Mouse (Mus musculus) stomach, embryonic 16.5 days (tissue): Measurements from ENCODE around the gene Tssc4. TPM values are rescaled to one million over a fixed set of nuclear protein-coding genes. Genes with fewer than 3 reads are reported as not detected.

Experiments used
- ATAC-seq: fragments of 200-750 bp; cut with Nextera tagmentation; 2 replicates; pipeline ENCODE4 v1.8.0; 2017; ENCODE audit warnings: moderate number of reproducible peaks, moderate TSS enrichment; ENCODE audit not compliant: insufficient read depth, low FRiP score
- H3K27ac ChIP-seq: fragments of 300-500 bp; sonication (generic); 2 replicates; pipeline ENCODE4 v1.5.1; 2014; ENCODE audit warnings: low read length
- H3K27me3 ChIP-seq: fragments of 300-500 bp; sonication (generic); 2 replicates; pipeline ENCODE4 v1.6.1; 2014; ENCODE audit warnings: low read length, control low read depth, mixed read lengths; ENCODE audit not compliant: control insufficient read depth, insufficient read depth
- H3K36me3 ChIP-seq: fragments of 300-500 bp; sonication (generic); 2 replicates; pipeline ENCODE4 v1.6.1; 2014; ENCODE audit warnings: low read length; ENCODE audit not compliant: control insufficient read depth, insufficient read depth
- H3K4me1 ChIP-seq: fragments of 300-500 bp; sonication (generic); 2 replicates; pipeline ENCODE4 v1.6.1; 2014; ENCODE audit warnings: low read length, control low read depth, mixed read lengths; ENCODE audit not compliant: control insufficient read depth, insufficient read depth
- H3K4me2 ChIP-seq: fragments of 300-500 bp; sonication (generic); 2 replicates; pipeline ENCODE4 v1.6.1; 2014; ENCODE audit warnings: low read depth, low read length, mixed read lengths
- H3K4me3 ChIP-seq: fragments of 300-500 bp; sonication (generic); replicated peaks from 2 replicates; pipeline ENCODE4 v1.5.1; 2014; ENCODE audit warnings: mild to moderate bottlenecking, low read length
- H3K9ac ChIP-seq: fragments of 300-500 bp; sonication (generic); 2 replicates; pipeline ENCODE4 v1.6.1; 2014; ENCODE audit warnings: low read length
- H3K9me3 ChIP-seq: fragments of 300-500 bp; sonication (generic); replicated peaks from 2 replicates; pipeline ENCODE4 v1.6.1; 2016; ENCODE audit warnings: low read length, control low read depth; ENCODE audit not compliant: control insufficient read depth
- WGBS: fragments of 180-500 bp; shearing (Covaris S2); extraction: QIAGEN DNeasy Blood & Tissue Kit; methylation state at CpG from one replicate; pipeline ENCODE4 v1.1.7; 2014; 5-methylcytosine and 5-hydroxymethylcytosine counted together
- polyA plus RNA-seq: library from polyadenylated mRNA; unstranded; fragments of >200 nt; fragmentation: Nextera tagmentation; extraction: Ambion mirVana; gene quantifications from 2 replicates; pipeline ENCODE4 v1.2.1, GENCODE M21; 2015

The Tssc4 gene
- polyA plus RNA-seq, 1 experiment from 2014 or later, result 75.8 TPM

DNA sequence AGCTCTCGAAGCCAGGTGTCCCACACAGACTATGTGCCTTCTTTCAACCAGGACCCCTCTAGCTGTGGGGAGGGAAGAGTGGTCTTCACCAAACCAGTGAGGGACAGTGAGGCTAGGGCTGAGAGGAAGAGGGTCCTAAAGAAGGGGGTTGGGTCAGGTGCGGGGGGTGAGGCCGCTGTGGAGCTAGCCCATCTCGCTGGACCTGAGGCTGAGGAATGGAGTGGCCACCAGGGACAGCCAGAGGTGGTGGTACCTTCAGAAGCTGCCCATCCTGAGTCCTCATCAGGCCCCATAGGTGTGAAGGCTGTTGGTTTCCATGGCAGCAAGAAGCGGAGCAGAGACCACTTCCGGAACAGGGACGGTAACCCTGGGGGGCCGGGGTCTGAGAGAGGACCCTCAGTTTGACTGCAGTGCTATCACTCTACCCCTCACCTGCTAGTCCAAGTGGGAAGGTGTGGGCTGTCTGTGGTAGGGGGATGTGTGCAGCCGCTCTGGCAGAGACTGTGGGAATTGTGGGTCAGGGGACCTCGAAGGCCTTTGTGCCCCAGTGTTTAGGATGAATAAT lies 1.5 kb downstream of the Tssc4 start:
- peak overlapping the region; percentile 95 for H3K4me2 ChIP-seq
- H3K27ac ChIP-seq, result peak overlapping the region; percentile 96; the same call in 1 of the 2 replicates
- 79% methylated on average over 10 of the region's 10 CpGs for WGBS
- no peak for ATAC-seq
- peaks cover 3% of the 10 kb centered on the region; the same call in 1 of the 2 replicates for H3K36me3 ChIP-seq
- peaks cover 18% of the 10 kb centered on the region for H3K4me1 ChIP-seq
- peak overlapping the region; percentile 86 for H3K4me3 ChIP-seq
- H3K27me3 ChIP-seq, result no peaks in the 10 kb centered on the region
- H3K9me3 ChIP-seq, result no peaks in the 10 kb centered on the region
- peak overlapping the region; percentile 93 for H3K9ac ChIP-seq

DNA sequence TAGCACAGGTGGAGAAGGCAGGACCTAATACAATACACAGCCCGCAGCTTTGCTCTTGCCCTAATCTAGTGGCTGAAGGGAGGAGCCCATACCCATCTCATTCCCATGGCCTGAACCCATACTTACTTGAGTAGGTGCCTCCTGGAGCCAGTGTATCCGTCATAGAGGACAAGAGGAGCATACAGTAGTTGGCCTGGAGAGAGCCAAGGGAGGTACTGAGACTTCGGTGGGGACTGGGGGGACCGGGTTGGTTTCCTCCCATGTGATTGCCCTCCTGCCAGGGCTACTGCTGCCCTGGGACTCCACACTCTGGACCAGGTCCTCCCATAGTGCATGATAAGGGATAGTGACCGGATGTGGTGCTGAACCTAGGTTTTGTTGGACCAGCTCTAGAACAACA lies 3.6 kb downstream of the Tssc4 start:
- no peak for ATAC-seq
- H3K27ac ChIP-seq, result no peak overlapping the region
- no peaks in the 10 kb centered on the region for H3K9me3 ChIP-seq
- 86% methylated on average over 5 of the region's 5 CpGs for WGBS
- no peak overlapping the region for H3K4me3 ChIP-seq
- no peak overlapping the region for H3K4me2 ChIP-seq
- H3K36me3 ChIP-seq, result peaks cover 3% of the 10 kb centered on the region; the same call in 1 of the 2 replicates
- no peaks in the 10 kb centered on the region for H3K27me3 ChIP-seq
- H3K4me1 ChIP-seq, result peaks cover 18% of the 10 kb centered on the region
- no peak overlapping the region for H3K9ac ChIP-seq

DNA sequence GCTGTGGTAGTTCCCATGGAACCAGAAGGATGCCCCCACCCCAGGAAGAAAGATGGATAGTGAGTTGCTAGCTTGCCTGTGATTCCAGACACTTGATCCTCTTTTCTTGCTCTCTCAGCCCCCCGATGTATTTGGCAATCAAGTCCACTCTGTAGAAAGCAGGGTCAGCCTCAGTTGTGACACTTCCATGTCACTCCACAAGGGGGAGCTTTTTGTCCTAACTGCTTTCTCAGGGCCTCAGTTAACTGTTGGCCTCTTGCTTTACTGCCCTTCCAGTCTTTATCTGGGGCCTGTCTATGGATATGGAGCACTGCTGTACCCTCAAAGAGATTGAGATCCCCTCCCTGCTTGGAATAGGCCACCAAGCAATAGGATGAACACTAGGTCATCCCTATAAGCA lies 4.0 kb downstream of the Tssc4 start:
- no peak overlapping the region for H3K27ac ChIP-seq
- H3K9me3 ChIP-seq, result no peaks in the 10 kb centered on the region
- WGBS, result 62% methylated on average over 1 of the region's 1 CpGs
- H3K27me3 ChIP-seq, result no peaks in the 10 kb centered on the region
- no peaks in the 10 kb centered on the region for H3K36me3 ChIP-seq
- peaks cover 18% of the 10 kb centered on the region for H3K4me1 ChIP-seq
- no peak overlapping the region for H3K9ac ChIP-seq
- ATAC-seq, result no peak
- H3K4me2 ChIP-seq, result no peak overlapping the region
- H3K4me3 ChIP-seq, result no peak overlapping the region

DNA sequence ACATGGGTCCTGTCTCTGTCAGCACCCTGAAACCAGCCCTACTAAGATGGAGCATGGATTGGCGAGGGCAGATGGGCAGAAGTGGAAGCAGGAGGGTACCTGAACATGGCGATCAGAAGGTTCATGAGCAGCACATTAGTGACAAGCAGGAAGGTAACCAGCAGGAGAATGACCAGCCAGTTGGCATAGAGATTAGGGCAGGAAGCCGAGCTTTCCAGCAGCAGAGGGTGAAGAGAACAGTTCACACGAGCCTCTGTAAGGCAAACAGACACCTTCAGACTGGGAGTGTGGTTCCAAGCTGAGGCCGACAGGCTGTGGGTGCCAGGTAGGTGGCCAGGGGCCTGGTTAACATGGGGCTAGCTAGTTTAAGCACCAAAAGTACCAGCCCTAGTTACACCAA lies 6.3 kb downstream of the Tssc4 start:
- no peak for ATAC-seq
- Histone ChIP-seq H3K9ac (no peak overlapping the region), H3K27ac (no peak overlapping the region), H3K4me1 (peaks cover 8% of the 10 kb centered on the region), H3K4me3 (no peak overlapping the region), H3K36me3 (no peaks in the 10 kb centered on the region), H3K9me3 (no peaks in the 10 kb centered on the region), H3K4me2 (no peak overlapping the region), H3K27me3 (no peaks in the 10 kb centered on the region)
- 64% methylated on average over 5 of the region's 5 CpGs for WGBS

DNA sequence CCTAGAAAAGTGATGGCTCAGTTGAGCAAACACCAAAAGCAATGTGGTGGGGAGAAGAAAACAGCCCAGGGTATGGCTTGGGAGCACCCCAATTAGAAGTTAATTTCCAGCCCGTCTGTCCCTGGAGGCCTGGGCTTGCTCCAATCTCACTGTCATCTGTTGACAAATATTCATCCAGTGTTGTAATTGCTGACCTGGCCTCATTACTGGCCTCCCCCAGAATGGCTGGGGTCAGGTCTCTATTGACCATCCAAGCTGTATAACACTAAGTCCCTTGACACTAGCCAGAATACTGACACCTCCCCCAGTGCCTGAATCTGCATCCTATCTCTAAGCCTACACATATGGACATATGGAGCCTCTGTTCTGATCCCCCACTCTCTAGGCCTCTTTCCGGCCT lies 8.3 kb downstream of the Tssc4 start:
- H3K36me3 ChIP-seq, result no peaks in the 10 kb centered on the region
- no peak overlapping the region for H3K4me3 ChIP-seq
- no peaks in the 10 kb centered on the region for H3K9me3 ChIP-seq
- no peaks in the 10 kb centered on the region for H3K4me1 ChIP-seq
- 87% methylated on average over 2 of the region's 2 CpGs for WGBS
- no peak overlapping the region for H3K27ac ChIP-seq
- ATAC-seq, result no peak
- H3K27me3 ChIP-seq, result no peaks in the 10 kb centered on the region
- H3K9ac ChIP-seq, result no peak overlapping the region
- H3K4me2 ChIP-seq, result no peak overlapping the region

DNA sequence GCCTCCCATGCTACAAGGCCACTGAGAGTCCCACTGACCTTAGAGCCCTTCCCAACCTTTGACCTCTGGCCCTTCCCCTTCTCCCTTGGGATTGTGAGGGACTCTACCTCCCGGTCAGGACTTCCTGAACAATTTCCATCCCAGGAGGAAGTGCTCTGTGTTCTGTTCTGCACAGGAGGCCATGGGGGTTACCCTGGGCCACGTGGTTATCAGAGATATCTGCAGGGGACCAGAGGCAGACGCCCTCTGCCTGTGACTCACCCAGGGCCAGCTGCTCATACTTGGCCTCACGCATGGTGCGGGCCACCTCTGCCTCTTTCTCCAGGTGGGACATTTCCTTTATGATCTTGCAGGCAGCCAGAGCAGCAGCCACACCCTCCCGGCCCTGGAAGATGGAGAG lies 13.0 kb downstream of the Tssc4 start:
- H3K4me3 ChIP-seq, result no peak overlapping the region
- no peaks in the 10 kb centered on the region for H3K9me3 ChIP-seq
- no peak overlapping the region for H3K4me2 ChIP-seq
- peaks cover 8% of the 10 kb centered on the region; the same call in 1 of the 2 replicates for H3K4me1 ChIP-seq
- H3K9ac ChIP-seq, result no peak overlapping the region
- 66% methylated on average over 6 of the region's 6 CpGs for WGBS
- no peak overlapping the region for H3K27ac ChIP-seq
- no peaks in the 10 kb centered on the region for H3K27me3 ChIP-seq
- no peak for ATAC-seq
- no peaks in the 10 kb centered on the region for H3K36me3 ChIP-seq

DNA sequence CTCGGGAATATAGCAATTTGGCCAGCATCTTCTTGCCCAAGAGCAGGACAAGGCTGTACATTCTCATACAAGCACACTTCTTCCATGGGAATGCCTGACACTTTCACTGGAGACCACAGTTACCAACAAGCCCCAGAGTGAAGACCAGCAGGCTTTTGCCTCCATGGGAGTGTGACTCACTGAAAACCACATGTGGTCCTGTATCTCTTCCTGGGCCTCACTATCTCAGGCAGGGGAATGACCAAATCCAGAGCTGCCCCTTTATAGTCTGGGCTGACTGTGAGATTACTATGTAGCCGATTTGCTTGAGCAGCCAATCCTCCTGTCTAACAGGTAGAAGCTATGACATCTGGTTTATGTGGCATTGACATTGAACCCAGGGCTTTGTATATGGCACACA lies 14.7 kb downstream of the Tssc4 start:
- Histone ChIP-seq H3K27ac (no peak overlapping the region), H3K9ac (no peak overlapping the region), H3K36me3 (no peaks in the 10 kb centered on the region), H3K4me1 (peaks cover 8% of the 10 kb centered on the region), H3K27me3 (no peaks in the 10 kb centered on the region), H3K4me2 (no peak overlapping the region), H3K9me3 (no peaks in the 10 kb centered on the region), H3K4me3 (no peak overlapping the region)
- 83% methylated on average over 2 of the region's 2 CpGs for WGBS
- ATAC-seq, result no peak

DNA sequence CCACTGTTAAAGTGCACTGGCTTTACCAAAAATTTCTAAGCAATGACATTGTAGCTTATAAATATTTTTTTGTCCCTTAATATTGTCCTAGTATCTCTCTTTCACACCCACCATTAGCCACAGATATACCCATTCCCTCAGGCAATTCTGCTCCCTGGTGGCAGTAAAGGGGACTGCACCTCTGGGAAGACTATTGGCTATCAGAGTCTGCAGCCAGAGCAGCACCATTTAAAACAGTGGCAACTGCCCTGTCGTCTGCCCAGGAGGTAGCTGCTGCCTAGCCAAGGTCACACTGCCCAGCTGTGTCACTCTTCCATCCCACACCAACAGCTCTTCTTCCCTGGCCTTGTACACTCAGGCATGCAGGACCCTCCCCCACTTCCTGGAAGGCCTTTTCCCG lies 17.3 kb downstream of the Tssc4 start:
- Histone ChIP-seq H3K27ac (peak overlapping the region; percentile 93), H3K4me3 (peak overlapping the region; percentile 42), H3K4me1 (peaks cover 8% of the 10 kb centered on the region), H3K9ac (peak overlapping the region; percentile 75), H3K9me3 (no peaks in the 10 kb centered on the region), H3K36me3 (no peaks in the 10 kb centered on the region), H3K4me2 (peak overlapping the region; percentile 53), H3K27me3 (no peaks in the 10 kb centered on the region)
- WGBS, result 41% methylated on average over 2 of the region's 2 CpGs
- ATAC-seq, result 0 out of 2 replicates have a peak, but pooled peaks have one; percentile 1

DNA sequence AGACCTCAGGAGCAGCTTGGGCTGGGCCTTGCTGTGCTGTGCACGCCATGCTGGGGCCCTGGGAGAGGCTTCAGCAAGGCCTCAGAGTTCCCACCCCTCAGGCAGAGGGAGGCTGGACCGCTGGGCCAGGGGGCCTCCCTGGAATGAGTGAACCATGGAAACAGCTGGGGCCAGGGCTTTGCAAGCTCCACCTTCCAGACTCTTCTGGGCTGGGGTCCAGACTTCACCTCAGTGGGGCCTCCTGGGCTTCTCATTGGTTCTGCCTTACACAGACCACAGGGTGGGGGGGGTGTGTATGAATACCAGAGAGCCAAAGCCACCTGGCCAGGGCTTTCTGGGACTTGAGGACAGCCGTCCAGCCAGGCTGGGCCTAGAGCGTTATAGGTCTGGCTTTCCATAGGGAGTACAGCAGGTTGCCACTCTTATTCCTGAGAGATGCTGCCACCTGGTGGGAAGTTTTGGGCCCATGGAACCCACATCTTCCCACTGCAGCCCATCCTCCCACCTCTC lies 18.1 kb downstream of the Tssc4 start:
- Histone ChIP-seq H3K27me3 (no peaks in the 10 kb centered on the region), H3K4me3 (peak overlapping the region; percentile 42), H3K9me3 (no peaks in the 10 kb centered on the region), H3K27ac (peak overlapping the region; percentile 93), H3K4me2 (peak overlapping the region; percentile 53), H3K4me1 (peaks cover 8% of the 10 kb centered on the region), H3K36me3 (no peaks in the 10 kb centered on the region), H3K9ac (peak overlapping the region; percentile 75)
- ATAC-seq, result peak; percentile 93
- WGBS, result 28% methylated on average over 4 of the region's 4 CpGs
